Mouse (Mus musculus): ENCODE measurements around the gene Spaca9.

DNA sequence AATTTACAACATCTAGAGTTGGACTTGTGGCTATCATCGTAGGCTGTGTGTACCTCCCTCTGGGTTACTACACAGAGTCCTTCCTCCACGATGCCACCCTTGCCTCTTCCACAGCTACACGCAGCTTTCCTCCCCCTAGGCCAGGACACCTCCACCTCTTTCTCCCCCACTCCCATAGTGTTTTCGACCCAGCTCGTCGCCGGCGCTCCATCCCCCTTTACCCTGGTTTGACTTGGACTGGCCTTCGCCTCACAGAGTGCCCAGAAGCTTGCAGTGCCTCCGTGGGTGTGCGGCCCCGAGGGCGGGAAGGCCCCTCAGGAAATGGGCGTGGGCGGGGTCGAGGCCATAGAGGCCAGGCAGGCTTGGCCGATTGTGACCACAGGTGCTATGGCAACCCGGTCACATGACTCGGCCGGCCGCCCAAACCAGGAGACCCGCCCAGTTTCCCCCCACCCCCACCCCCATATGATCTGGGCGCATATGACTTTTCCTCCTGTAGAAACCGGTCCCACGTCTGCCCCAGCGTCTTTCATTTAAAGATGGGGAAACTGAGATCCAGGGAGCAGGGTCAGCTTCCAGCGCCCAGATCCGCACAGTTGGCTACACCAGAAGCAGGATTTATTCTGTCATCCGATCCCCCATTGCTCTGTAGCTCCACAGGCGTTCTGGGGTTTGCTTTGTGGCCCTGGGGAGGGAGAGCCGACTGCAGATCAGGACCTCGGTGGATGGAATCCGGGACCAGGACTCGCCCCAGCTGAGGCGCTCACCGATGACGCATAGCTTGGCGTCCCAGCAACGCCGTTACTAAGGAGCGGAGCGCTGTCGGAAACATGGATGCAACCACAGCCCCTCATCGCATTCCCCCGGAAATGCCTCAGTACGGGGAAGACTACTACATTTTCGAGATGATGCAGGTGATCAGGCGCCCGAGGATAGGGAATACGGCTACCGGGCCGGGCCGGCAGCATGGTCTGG, at the start of gene Spaca9, which contains the start of gene Ak8:
- TF ChIP-seq CTCF (IDR thresholded peaks at IDR 0.05; ENCODE audit: extremely low read depth, insufficient read length, insufficient replicate concordance, low read depth, low read length) (no peak), POLR2A (IDR thresholded peaks at IDR 0.05; ENCODE audit: low read depth, low read length) (no peak)

Measured in small intestine, adult 2 months (tissue).